Mouse (Mus musculus) CH12.LX (cell line): ENCODE measurements around the gene Gper1. TPM values are rescaled to one million over a fixed set of nuclear protein-coding genes. Genes with fewer than 3 reads are reported as not detected.

Experiments
- DNase-seq: peaks from one replicate; pipeline ENCODE4 v3.0.0-alpha.2; 2013; ENCODE audit errors: extremely low read depth
- H3K27ac ChIP-seq: 2 replicates; pipeline ENCODE4 v1.5.1; 2012; ENCODE audit warnings: low read depth, mild to moderate bottlenecking, control low read depth, moderate library complexity; ENCODE audit not compliant: insufficient read depth
- H3K27me3 ChIP-seq: replicated peaks from 2 replicates; pipeline ENCODE3; 2012; ENCODE audit warnings: inconsistent platforms
- H3K36me3 ChIP-seq, 2 experiments: replicated peaks in 1 of 2; 2 replicates each; pipeline versions ENCODE3 to v1.6.1; 2012; ENCODE audit warnings: inconsistent platforms in 1 of 2, low read length in 1 of 2, mild to moderate bottlenecking in 1 of 2, mixed read lengths in 1 of 2, moderate library complexity in 1 of 2; ENCODE audit not compliant: control insufficient read depth in 1 of 2, insufficient read depth in 1 of 2
- H3K4me1 ChIP-seq, 2 experiments: 2 replicates each; pipeline ENCODE4 v1.6.1; 2012; ENCODE audit warnings: inconsistent platforms in 1 of 2, moderate library complexity in 1 of 2; ENCODE audit not compliant: insufficient read depth in 2 of 2, control insufficient read depth in 1 of 2
- H3K4me2 ChIP-seq: 2 replicates; pipeline ENCODE4 v1.6.1; 2012; ENCODE audit warnings: low read depth, mild to moderate bottlenecking, control low read depth; ENCODE audit not compliant: poor library complexity, insufficient read depth, severe bottlenecking
- H3K4me3 ChIP-seq, 3 experiments: fragments of 150-350 bp in 1 of 3; sonication (generic) in 1 of 3; replicated peaks in 1 of 3; 2 replicates each; pipeline versions ENCODE3 to v1.5.1; 2011 to 2012; ENCODE audit warnings: low read depth in 2 of 3, low read length in 2 of 3, mild to moderate bottlenecking in 2 of 3, moderate library complexity in 2 of 3, control low read depth in 1 of 3, improper control_type of control experiment in 1 of 3, inconsistent platforms in 1 of 3, mixed read lengths in 1 of 3; ENCODE audit not compliant: poor library complexity in 1 of 3
- H3K79me2 ChIP-seq: replicated peaks from 2 replicates; pipeline ENCODE4 v1.6.1; 2012; ENCODE audit warnings: mild to moderate bottlenecking, moderate library complexity; ENCODE audit not compliant: control insufficient read depth, poor library complexity, insufficient read depth, severe bottlenecking; ENCODE audit errors: extremely low read depth
- H3K9ac ChIP-seq: 2 replicates; pipeline ENCODE4 v1.6.1; 2012; ENCODE audit warnings: low read depth, mild to moderate bottlenecking, control low read depth, moderate library complexity; ENCODE audit not compliant: insufficient read depth
- H3K9me3 ChIP-seq: replicated peaks from 2 replicates; pipeline ENCODE3; 2012; ENCODE audit warnings: low read length, inconsistent platforms, mixed read lengths
- BHLHE40 ChIP-seq: IDR thresholded peaks from 2 replicates; pipeline ENCODE4 v1.6.1; 2011; ENCODE audit warnings: mild to moderate bottlenecking, low read depth, low read length, improper control_type of control experiment
- CHD2 ChIP-seq: IDR thresholded peaks from 2 replicates; pipeline ENCODE4 v1.6.1; 2011; ENCODE audit warnings: low read length, improper control_type of control experiment
- E2F4 ChIP-seq: IDR thresholded peaks from 2 replicates; pipeline ENCODE4 v1.6.1; 2011; ENCODE audit warnings: low read depth, low read length, improper control_type of control experiment; ENCODE audit not compliant: insufficient replicate concordance
- ELF1 ChIP-seq: IDR thresholded peaks from 2 replicates; pipeline ENCODE4 v1.6.1; 2014; ENCODE audit warnings: low read depth, mild to moderate bottlenecking, inconsistent platforms, low read length, improper control_type of control experiment
- EP300 ChIP-seq: IDR thresholded peaks from 2 replicates; pipeline ENCODE4 v1.6.1; 2011; ENCODE audit warnings: low read length, improper control_type of control experiment
- GABPA ChIP-seq: IDR thresholded peaks from 2 replicates; pipeline ENCODE4 v1.6.1; 2012; ENCODE audit warnings: low read depth, low read length, improper control_type of control experiment, inconsistent platforms; ENCODE audit not compliant: insufficient replicate concordance
- HCFC1 ChIP-seq: IDR thresholded peaks from 2 replicates; pipeline ENCODE4 v1.6.1; 2012; ENCODE audit warnings: low read depth, mild to moderate bottlenecking, inconsistent platforms, low read length, improper control_type of control experiment
- IRF4 ChIP-seq: IDR thresholded peaks from 2 replicates; pipeline ENCODE4 v1.6.1; 2014; ENCODE audit warnings: low read depth, mild to moderate bottlenecking, inconsistent platforms, low read length, improper control_type of control experiment
- JUND ChIP-seq: conservative IDR thresholded peaks from 2 replicates; pipeline ENCODE4 v1.6.1; 2011; ENCODE audit warnings: low read depth, low read length, improper control_type of control experiment
- KAT2A ChIP-seq: IDR thresholded peaks from 2 replicates; pipeline ENCODE4 v1.6.1; 2012; ENCODE audit warnings: low read length, improper control_type of control experiment, inconsistent platforms; ENCODE audit not compliant: insufficient replicate concordance
- MAX ChIP-seq: IDR thresholded peaks from 2 replicates; pipeline ENCODE4 v1.6.1; 2011; ENCODE audit warnings: low read length, improper control_type of control experiment
- MAZ ChIP-seq: IDR thresholded peaks from 2 replicates; pipeline ENCODE4 v1.6.1; 2012; ENCODE audit warnings: low read depth, mild to moderate bottlenecking, inconsistent platforms, low read length, improper control_type of control experiment, moderate library complexity
- MXI1 ChIP-seq: IDR thresholded peaks from 2 replicates; pipeline ENCODE4 v1.6.1; 2011; ENCODE audit warnings: mild to moderate bottlenecking, low read depth, low read length, improper control_type of control experiment
- MYC ChIP-seq: IDR thresholded peaks from 2 replicates; pipeline ENCODE4 v1.6.1; 2011; ENCODE audit warnings: low read depth, mild to moderate bottlenecking, improper control_type of control experiment, low read length
- NRF1 ChIP-seq: IDR thresholded peaks from 2 replicates; pipeline ENCODE4 v1.6.1; 2014; ENCODE audit warnings: low read depth, mild to moderate bottlenecking, inconsistent platforms, low read length, improper control_type of control experiment, moderate library complexity
- POLR2A ChIP-seq: IDR thresholded peaks from 2 replicates; pipeline ENCODE4 v1.6.1; 2011; ENCODE audit warnings: low read depth, mild to moderate bottlenecking, improper control_type of control experiment, low read length
- RCOR1 ChIP-seq: conservative IDR thresholded peaks from 2 replicates; pipeline ENCODE4 v1.6.1; 2012; ENCODE audit warnings: low read depth, mild to moderate bottlenecking, inconsistent platforms, low read length, improper control_type of control experiment
- SIN3A ChIP-seq: IDR thresholded peaks from 2 replicates; pipeline ENCODE4 v1.6.1; 2012; ENCODE audit warnings: low read length, improper control_type of control experiment, inconsistent platforms
- TBP ChIP-seq: conservative IDR thresholded peaks from 2 replicates; pipeline ENCODE4 v1.6.1; 2011; ENCODE audit warnings: low read depth, low read length, improper control_type of control experiment
- TCF12 ChIP-seq: IDR thresholded peaks from 2 replicates; pipeline ENCODE4 v1.6.1; 2014; ENCODE audit warnings: low read depth, mild to moderate bottlenecking, inconsistent platforms, low read length, improper control_type of control experiment
- UBTF ChIP-seq: IDR thresholded peaks from 2 replicates; pipeline ENCODE4 v1.6.1; 2012; ENCODE audit warnings: low read depth, mild to moderate bottlenecking, inconsistent platforms, low read length, improper control_type of control experiment, moderate library complexity
- USF1 ChIP-seq: IDR thresholded peaks from 2 replicates; pipeline ENCODE4 v1.6.1; 2014; ENCODE audit warnings: low read depth, mild to moderate bottlenecking, inconsistent platforms, low read length, improper control_type of control experiment
- USF2 ChIP-seq: conservative IDR thresholded peaks from 2 replicates; pipeline ENCODE4 v1.6.1; 2011; ENCODE audit warnings: low read depth, low read length, improper control_type of control experiment
- ZMIZ1 ChIP-seq: IDR thresholded peaks from 2 replicates; pipeline ENCODE4 v1.6.1; 2012; ENCODE audit warnings: low read depth, mild to moderate bottlenecking, inconsistent platforms, low read length, improper control_type of control experiment
- dilution Hi-C: fragments of 300-500 bp; cut with MboI; formaldehyde crosslinking; loops from 2 replicates; pipeline ENCODE4 v1.14.3; 2020; ENCODE audit warnings: low sequenced_read_pairs; ENCODE audit not compliant: extremely low pct_unique_long_range_greater_than_20kb, extremely low pct_ligation_motif_present
- in situ Hi-C: fragments of 300-500 bp; cut with MboI; formaldehyde crosslinking; loops from 3 replicates; pipeline ENCODE4 v1.14.3; 2019; ENCODE audit warnings: low sequenced_read_pairs, low pct_ligation_motif_present, low pct_unique_long_range_greater_than_20kb, mixed read lengths
- polyA plus RNA-seq: library from polyadenylated mRNA; unstranded; fragments of >175 nt; gene quantifications from 2 replicates; pipeline ENCODE4 v1.2.1, GENCODE M21; 2012; ENCODE audit warnings: low read depth; ENCODE audit not compliant: insufficient read length
- total RNA-seq, 2 experiments: library from RNA; depleted of rRNA; stranded (reverse); fragments of 300-350 nt in 1 of 2; fragments of >200 nt in 1 of 2; gene quantifications; 2 replicates each; pipeline ENCODE4 v1.2.3; 2012 to 2014

Gene Gper1
- total and polyA plus RNA-seq, 3 experiments, result 0.13 TPM; not detected in 2

- H3K4me3 ChIP-seq, result no peak overlapping the region
- H3K9ac ChIP-seq, result no peak overlapping the region
- H3K9me3 ChIP-seq, result no peaks in the 10 kb centered on the region
- peaks cover 0 to 36% of the 10 kb centered on the region in 2 experiments for H3K36me3 ChIP-seq
- no peaks in the 10 kb centered on the region for H3K27me3 ChIP-seq
- dilution Hi-C loops, result no loop called here
- no peak overlapping the region for H3K4me2 ChIP-seq
- no peak overlapping the region for H3K27ac ChIP-seq
- no peaks in the 10 kb centered on the region for H3K79me2 ChIP-seq
- H3K4me1 ChIP-seq, result peaks cover 0 to 29% of the 10 kb centered on the region in 2 experiments; a peak in 2 of 4 replicates
- no peak for TF ChIP-seq JUND
- TF ChIP-seq BHLHE40, result no peak
- TF ChIP-seq USF2, result no peak
- no peak for TF ChIP-seq ZMIZ1
- no peak for TF ChIP-seq ELF1
- TF ChIP-seq TCF12, result no peak
- TF ChIP-seq GABPA, result no peak
- TF ChIP-seq TBP, result no peak
- no peak for TF ChIP-seq KAT2A
- no peak for TF ChIP-seq E2F4
- in situ Hi-C loops, result no loop called here
- DNase-seq, result no peak
Observed at GRCm38 (mm10) chr5:139383234-139383633, 39.7 kb upstream of the Gper1 start.

- no peak for DNase-seq
- Histone ChIP-seq H3K27ac (no peak overlapping the region), H3K9me3 (no peaks in the 10 kb centered on the region), H3K36me3 (peaks cover 0 to 41% of the 10 kb centered on the region in 2 experiments), H3K4me3 (no peak overlapping the region), H3K79me2 (no peaks in the 10 kb centered on the region), H3K4me1 (peaks cover 0 to 42% of the 10 kb centered on the region in 2 experiments; a peak in 2 of 4 replicates), H3K27me3 (no peaks in the 10 kb centered on the region), H3K4me2 (no peak overlapping the region), H3K9ac (no peak overlapping the region)
- dilution Hi-C loops (no loop called here), in situ Hi-C loops (no loop called here)
- TF ChIP-seq MXI1 (no peak), GABPA (no peak)
Observed at GRCm38 (mm10) chr5:139384531-139384930, 38.4 kb upstream of the Gper1 start.

DNA sequence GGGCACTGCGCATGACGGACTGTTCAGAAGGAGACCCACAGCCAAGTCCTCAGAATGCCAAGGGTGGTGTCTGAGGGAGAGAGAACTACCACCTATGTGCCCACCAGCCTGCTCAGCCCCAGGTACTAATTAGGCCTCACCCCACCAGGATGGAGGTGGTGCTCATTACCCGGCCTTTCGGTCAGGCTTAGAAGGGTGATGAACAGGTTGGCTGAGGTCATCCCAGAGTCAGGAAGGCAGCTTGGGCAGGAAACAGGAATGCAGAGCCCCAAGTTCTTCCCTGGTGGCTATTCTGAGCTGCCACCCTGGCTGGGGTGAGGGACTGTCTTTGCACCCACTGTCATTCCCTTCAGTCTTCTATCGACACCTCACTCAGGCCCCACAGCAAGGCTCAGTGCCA lies 36.9 kb upstream of the Gper1 start:
- Histone ChIP-seq H3K27me3 (no peaks in the 10 kb centered on the region), H3K36me3 (peaks cover 0 to 40% of the 10 kb centered on the region in 2 experiments), H3K79me2 (no peaks in the 10 kb centered on the region), H3K4me2 (no peak overlapping the region), H3K4me3 (no peak overlapping the region), H3K9ac (no peak overlapping the region), H3K27ac (no peak overlapping the region), H3K9me3 (no peaks in the 10 kb centered on the region), H3K4me1 (peaks cover 5 to 53% of the 10 kb centered on the region in 2 experiments; a peak in 3 of 4 replicates)
- dilution Hi-C loops (no loop called here), in situ Hi-C loops (no loop called here)
- no peak for TF ChIP-seq NRF1
- no peak for TF ChIP-seq RCOR1
- TF ChIP-seq IRF4, result no peak
- TF ChIP-seq POLR2A, result no peak
- no peak for TF ChIP-seq EP300
- TF ChIP-seq MAZ, result no peak
- TF ChIP-seq MAX, result no peak
- TF ChIP-seq SIN3A, result no peak
- no peak for TF ChIP-seq UBTF
- no peak for TF ChIP-seq USF1
- no peak for TF ChIP-seq CHD2
- TF ChIP-seq HCFC1, result no peak
- TF ChIP-seq MYC, result no peak
- no peak for DNase-seq
